Mouse (Mus musculus): Measurements from ENCODE around the gene Ikzf3. TPM values are rescaled to one million over a fixed set of nuclear protein-coding genes. Genes with fewer than 3 reads are reported as not detected.

Ikzf3 gene
- polyA plus RNA-seq, 1 experiment = 3.9 TPM

DNA sequence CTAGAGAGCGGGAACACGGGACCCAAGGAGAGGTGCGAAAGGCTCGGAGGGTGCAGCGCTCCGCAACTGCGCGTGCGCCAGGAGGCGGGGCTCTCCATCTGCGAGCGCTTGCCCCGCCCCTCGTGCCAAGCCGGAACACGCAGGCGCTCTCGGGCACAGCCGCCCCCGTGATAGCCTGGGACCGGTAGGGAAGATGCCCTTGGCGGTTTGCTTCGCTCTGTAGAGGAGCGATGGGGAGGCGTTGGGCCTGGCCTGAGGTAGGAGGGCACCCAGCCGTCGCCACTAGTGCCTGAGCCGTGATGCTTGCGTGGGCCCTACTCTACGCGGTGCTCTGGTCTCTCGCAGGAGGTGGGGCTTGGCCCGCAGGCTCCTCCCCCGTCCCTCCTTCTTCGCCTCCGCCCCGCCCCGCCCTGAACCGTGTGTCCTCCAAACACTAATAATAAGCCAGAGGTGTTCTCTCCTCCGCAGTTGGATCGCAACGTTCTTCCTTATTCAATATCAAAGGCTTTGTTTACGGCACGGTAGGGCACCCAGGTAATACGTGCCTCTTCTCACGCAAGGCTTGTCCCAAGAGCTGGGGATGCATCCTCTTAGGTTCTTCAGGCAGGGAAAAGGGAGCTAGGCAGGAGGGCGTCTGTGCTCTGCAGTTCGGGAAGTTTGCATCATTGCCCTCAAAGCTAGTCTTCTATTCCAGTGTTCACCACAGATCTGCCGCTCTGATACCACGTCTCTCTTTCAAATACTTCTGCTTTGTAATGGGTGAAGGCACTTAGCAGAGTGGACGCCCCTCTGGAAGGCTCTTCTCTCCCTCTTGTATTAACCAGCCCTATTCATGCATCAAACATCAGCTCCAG lies 5.4 kb upstream of the Ikzf3 start, which contains the start of gene Zpbp2:
Zpbp2 (plus strand) TSS at position 123 of the 854 bp plus-strand sequence.
- H3K36me3 ChIP-seq (ENCODE audit: control insufficient read depth, insufficient read depth, low read length) = no peaks in the 10 kb centered on the region
- H3K4me1 ChIP-seq (ENCODE audit: control insufficient read depth, insufficient read depth, low read length) = no peaks in the 10 kb centered on the region; the same call in 1 of the 2 replicates
- TF ChIP-seq CTCF (conservative IDR thresholded peaks at IDR 0.05; ENCODE audit: insufficient read depth, insufficient read length, low read depth, low read length) (no peak), POLR2A (IDR thresholded peaks at IDR 0.05; ENCODE audit: low read depth, low read length) (no peak)
- no peak within 1 kb of the TSS for H3K27ac ChIP-seq (ENCODE audit: insufficient read depth, low read depth, low read length)
- H3K27me3 ChIP-seq (replicated peaks; ENCODE audit: control insufficient read depth, insufficient read depth, low read length) = peaks cover 8% of the 10 kb centered on the region
- peak; percentile 83 for DNase-seq
- WGBS = 1% methylated on average over 51 of the region's 51 CpGs
- H3K4me3 ChIP-seq (ENCODE audit: insufficient read depth, low read depth, low read length) = peak within 1 kb of the TSS; percentile 87

DNA sequence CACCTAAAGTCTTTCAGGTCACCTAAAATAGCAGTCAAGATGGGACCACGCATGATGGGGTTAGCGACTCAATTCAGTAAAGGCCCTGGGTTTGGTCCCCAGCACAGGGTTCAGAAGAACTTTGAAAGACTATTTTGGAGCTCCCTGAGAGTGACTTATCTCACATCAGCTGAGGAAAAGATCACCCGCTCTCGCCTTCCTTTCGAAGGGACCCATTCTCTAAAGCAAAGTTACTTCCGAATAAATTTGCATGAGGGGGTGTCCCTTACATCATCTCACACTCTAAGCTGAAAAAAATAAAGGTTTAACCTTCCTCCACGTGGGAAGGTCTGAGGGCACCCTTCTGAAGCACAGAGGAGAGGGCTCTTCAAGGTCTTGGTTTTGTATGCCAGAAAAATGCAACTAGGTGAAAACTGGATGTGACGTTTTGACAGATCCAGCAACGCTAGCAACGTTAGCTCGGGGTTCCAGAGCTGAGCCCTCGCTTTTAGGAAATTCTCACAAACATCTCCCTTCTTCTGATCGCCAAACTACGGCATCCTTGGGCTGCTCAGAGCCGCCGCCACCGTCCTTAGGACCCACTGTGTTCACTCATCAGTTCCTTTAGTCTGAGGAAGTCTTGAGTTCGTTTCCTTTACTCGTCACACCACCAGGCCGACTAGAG lies 4.6 kb upstream of the Ikzf3 start:
- peak overlapping the region; percentile 87 for H3K4me3 ChIP-seq (ENCODE audit: insufficient read depth, low read depth, low read length)
- peaks cover 14% of the 10 kb centered on the region for H3K27me3 ChIP-seq (replicated peaks; ENCODE audit: control insufficient read depth, insufficient read depth, low read length)
- TF ChIP-seq CTCF (conservative IDR thresholded peaks at IDR 0.05; ENCODE audit: insufficient read depth, insufficient read length, low read depth, low read length) (no peak), POLR2A (IDR thresholded peaks at IDR 0.05; ENCODE audit: low read depth, low read length) (no peak)
- no peaks in the 10 kb centered on the region; the same call in 1 of the 2 replicates for H3K4me1 ChIP-seq (ENCODE audit: control insufficient read depth, insufficient read depth, low read length)
- H3K36me3 ChIP-seq (ENCODE audit: control insufficient read depth, insufficient read depth, low read length) = no peaks in the 10 kb centered on the region
- WGBS = 21% methylated on average over 20 of the region's 20 CpGs
- no peak for DNase-seq
- H3K27ac ChIP-seq (ENCODE audit: insufficient read depth, low read depth, low read length) = no peak overlapping the region

DNA sequence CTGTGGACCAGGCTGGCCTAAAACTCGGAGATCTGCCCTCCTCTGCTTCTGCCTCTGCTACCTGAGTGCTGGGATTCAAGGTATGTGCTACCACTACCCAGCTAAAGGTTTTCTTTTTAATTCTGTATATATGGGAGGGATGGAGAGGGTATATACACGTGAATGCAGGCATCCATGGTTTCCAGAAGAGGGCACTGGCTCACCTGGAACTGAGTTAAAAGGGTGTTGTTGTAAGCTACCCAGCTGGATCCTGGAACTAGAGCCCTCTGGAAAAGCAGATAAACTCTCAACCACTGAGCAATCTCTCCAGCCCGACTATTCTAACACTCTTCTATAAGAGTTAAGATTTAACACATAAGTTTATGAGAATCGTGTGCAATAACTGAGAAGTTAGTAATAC lies 3.5 kb upstream of the Ikzf3 start:
- 72% methylated on average over 4 of the region's 4 CpGs for WGBS
- TF ChIP-seq POLR2A (IDR thresholded peaks at IDR 0.05; ENCODE audit: low read depth, low read length) (no peak), CTCF (conservative IDR thresholded peaks at IDR 0.05; ENCODE audit: insufficient read depth, insufficient read length, low read depth, low read length) (peak; percentile 27; the same call in 1 of the 2 replicates)
- H3K27me3 ChIP-seq (replicated peaks; ENCODE audit: control insufficient read depth, insufficient read depth, low read length) = peaks cover 16% of the 10 kb centered on the region

DNA sequence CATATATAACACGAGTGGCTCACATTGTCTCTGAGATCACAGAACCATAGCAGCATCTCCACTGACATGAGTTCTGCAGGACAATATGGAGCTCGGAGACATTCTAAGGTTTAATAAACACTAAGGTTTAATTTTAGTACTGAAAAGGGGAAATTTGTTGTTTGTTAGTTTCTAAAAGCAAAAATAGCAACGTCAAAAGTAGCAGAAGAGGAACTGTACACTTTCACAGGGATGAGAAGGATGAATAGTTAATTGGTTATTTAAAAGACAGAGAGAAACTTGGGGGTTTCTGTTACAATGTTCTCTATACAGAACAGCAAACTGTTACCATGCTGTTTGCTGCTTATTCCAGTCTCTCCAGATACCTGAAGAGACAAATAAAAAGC lies 1.5 kb upstream of the Ikzf3 start:
- TF ChIP-seq CTCF (conservative IDR thresholded peaks at IDR 0.05; ENCODE audit: insufficient read depth, insufficient read length, low read depth, low read length) (no peak), POLR2A (IDR thresholded peaks at IDR 0.05; ENCODE audit: low read depth, low read length) (no peak)
- DNase-seq = no peak
- Histone ChIP-seq H3K27me3 (replicated peaks; ENCODE audit: control insufficient read depth, insufficient read depth, low read length) (peaks cover 16% of the 10 kb centered on the region), H3K4me1 (ENCODE audit: control insufficient read depth, insufficient read depth, low read length) (no peaks in the 10 kb centered on the region; the same call in 1 of the 2 replicates), H3K36me3 (ENCODE audit: control insufficient read depth, insufficient read depth, low read length) (no peaks in the 10 kb centered on the region), H3K4me3 (ENCODE audit: insufficient read depth, low read depth, low read length) (no peak overlapping the region), H3K27ac (ENCODE audit: insufficient read depth, low read depth, low read length) (no peak overlapping the region)
- WGBS = 59% methylated on average over 3 of the region's 3 CpGs

More for the DNA sequence above, 3.5 kb upstream of the Ikzf3 start:
- H3K4me3 ChIP-seq (ENCODE audit: insufficient read depth, low read depth, low read length) = no peak overlapping the region
- no peak for DNase-seq
- no peaks in the 10 kb centered on the region; the same call in 1 of the 2 replicates for H3K4me1 ChIP-seq (ENCODE audit: control insufficient read depth, insufficient read depth, low read length)
- H3K27ac ChIP-seq (ENCODE audit: insufficient read depth, low read depth, low read length) = no peak overlapping the region
- H3K36me3 ChIP-seq (ENCODE audit: control insufficient read depth, insufficient read depth, low read length) = no peaks in the 10 kb centered on the region

DNA sequence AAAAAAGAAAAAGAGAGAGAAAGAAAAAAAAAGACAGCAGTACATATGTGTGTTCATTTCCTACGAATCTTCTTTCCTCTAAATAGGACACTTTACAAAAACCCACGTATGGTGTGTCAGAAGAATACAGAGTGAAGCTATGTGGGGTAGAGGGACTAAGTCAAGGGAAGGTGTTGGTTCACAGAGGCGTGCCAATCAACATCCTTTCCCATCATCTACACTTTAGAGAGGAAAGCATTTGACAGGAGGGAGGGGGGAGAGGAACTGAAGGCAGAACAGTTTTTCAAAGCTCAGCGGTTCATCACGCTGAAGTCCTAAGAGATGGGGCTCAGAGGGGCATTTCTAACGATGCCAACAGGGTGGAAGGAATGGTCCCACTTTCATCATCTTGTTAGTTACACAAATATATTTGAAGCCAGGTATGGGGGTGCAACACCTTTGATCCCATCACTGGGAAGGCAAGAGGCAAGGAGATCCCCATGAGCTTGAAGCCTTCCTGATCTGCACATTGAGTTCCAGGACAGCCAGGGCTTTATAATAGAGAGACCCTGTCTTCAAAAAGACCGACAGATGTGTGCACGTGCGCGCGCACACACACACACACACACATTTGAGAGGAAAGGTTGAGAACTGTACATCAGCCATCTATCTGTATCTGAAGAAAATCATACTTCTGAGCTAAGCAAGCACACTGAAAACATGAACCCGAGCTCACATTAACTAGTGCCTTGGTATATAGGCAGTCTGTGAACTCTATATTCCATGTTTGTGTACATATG lies 887 bp upstream of the Ikzf3 start:
- TF ChIP-seq CTCF (conservative IDR thresholded peaks at IDR 0.05; ENCODE audit: insufficient read depth, insufficient read length, low read depth, low read length) (no peak), POLR2A (IDR thresholded peaks at IDR 0.05; ENCODE audit: low read depth, low read length) (no peak)
- H3K4me1 ChIP-seq (ENCODE audit: control insufficient read depth, insufficient read depth, low read length) = no peaks in the 10 kb centered on the region; the same call in 1 of the 2 replicates
- H3K27me3 ChIP-seq (replicated peaks; ENCODE audit: control insufficient read depth, insufficient read depth, low read length) = peaks cover 16% of the 10 kb centered on the region
- no peak for DNase-seq
- H3K4me3 ChIP-seq (ENCODE audit: insufficient read depth, low read depth, low read length) = no peak overlapping the region
- WGBS = 52% methylated on average over 12 of the region's 12 CpGs
- no peaks in the 10 kb centered on the region for H3K36me3 ChIP-seq (ENCODE audit: control insufficient read depth, insufficient read depth, low read length)
- H3K27ac ChIP-seq (ENCODE audit: insufficient read depth, low read depth, low read length) = no peak overlapping the region

DNA sequence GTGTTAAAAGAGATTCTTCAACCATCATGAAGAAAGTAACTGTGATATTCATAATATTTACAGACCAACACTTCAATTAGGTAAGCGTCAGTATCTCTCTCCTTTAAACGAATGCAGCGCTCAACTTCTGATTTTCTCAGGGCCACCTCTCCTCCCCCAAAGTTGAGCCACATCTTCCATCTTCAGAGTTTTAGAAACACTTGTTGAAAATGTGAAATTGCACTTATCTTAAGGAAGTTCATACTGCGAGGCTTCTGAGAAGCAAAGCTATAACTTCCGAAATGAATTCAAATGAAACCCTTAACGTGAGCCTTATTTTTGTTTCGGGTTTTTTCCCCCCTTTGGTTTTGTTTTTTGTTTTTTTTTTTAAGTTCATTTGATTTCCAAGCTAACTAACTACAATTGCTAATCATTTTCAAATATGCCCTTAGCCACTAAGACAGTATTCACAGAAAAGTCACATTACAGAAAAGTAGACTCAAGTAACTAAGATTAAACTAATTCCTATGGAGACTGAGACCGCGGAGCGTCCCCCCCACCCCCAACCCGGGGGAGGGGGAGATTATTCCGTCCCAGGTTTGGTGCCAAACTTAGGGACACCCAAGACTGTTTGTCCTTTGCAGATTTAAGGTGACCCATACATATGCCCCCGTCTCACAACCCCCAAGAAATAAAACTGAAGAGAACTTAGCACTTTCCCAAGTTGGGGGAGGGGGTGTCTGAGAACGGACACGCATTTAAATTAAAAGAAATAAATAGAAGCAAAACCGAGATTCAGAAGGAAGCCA lies 747 bp downstream of the Ikzf3 start:
- Histone ChIP-seq H3K27me3 (replicated peaks; ENCODE audit: control insufficient read depth, insufficient read depth, low read length) (peaks cover 16% of the 10 kb centered on the region), H3K36me3 (ENCODE audit: control insufficient read depth, insufficient read depth, low read length) (no peaks in the 10 kb centered on the region), H3K27ac (ENCODE audit: insufficient read depth, low read depth, low read length) (no peak overlapping the region), H3K4me1 (ENCODE audit: control insufficient read depth, insufficient read depth, low read length) (no peaks in the 10 kb centered on the region; the same call in 1 of the 2 replicates), H3K4me3 (ENCODE audit: insufficient read depth, low read depth, low read length) (peak overlapping the region; percentile 26; the same call in 1 of the 2 replicates)
- WGBS = 10% methylated on average over 16 of the region's 16 CpGs
- TF ChIP-seq POLR2A (IDR thresholded peaks at IDR 0.05; ENCODE audit: low read depth, low read length) (no peak), CTCF (conservative IDR thresholded peaks at IDR 0.05; ENCODE audit: insufficient read depth, insufficient read length, low read depth, low read length) (no peak)
- DNase-seq = no peak

Measured in kidney, adult 2 months (tissue).